Mouse (Mus musculus) CH12.LX (cell line): Measurements from ENCODE around the gene Fam102b. TPM values are rescaled to one million over a fixed set of nuclear protein-coding genes. Genes with fewer than 3 reads are reported as not detected.

Experiments used
- DNase-seq: peaks from one replicate; pipeline ENCODE4 v3.0.0-alpha.2; 2013; ENCODE audit errors: extremely low read depth
- H3K27ac ChIP-seq: 2 replicates; pipeline ENCODE4 v1.5.1; 2012; ENCODE audit warnings: low read depth, mild to moderate bottlenecking, control low read depth, moderate library complexity; ENCODE audit not compliant: insufficient read depth
- H3K27me3 ChIP-seq: replicated peaks from 2 replicates; pipeline ENCODE3; 2012; ENCODE audit warnings: inconsistent platforms
- H3K36me3 ChIP-seq, 2 experiments: replicated peaks in 1 of 2; 2 replicates each; pipeline versions ENCODE3 to v1.6.1; 2012; ENCODE audit warnings: inconsistent platforms in 1 of 2, low read length in 1 of 2, mild to moderate bottlenecking in 1 of 2, mixed read lengths in 1 of 2, moderate library complexity in 1 of 2; ENCODE audit not compliant: control insufficient read depth in 1 of 2, insufficient read depth in 1 of 2
- H3K4me1 ChIP-seq, 2 experiments: 2 replicates each; pipeline ENCODE4 v1.6.1; 2012; ENCODE audit warnings: inconsistent platforms in 1 of 2, moderate library complexity in 1 of 2; ENCODE audit not compliant: insufficient read depth in 2 of 2, control insufficient read depth in 1 of 2
- H3K4me2 ChIP-seq: 2 replicates; pipeline ENCODE4 v1.6.1; 2012; ENCODE audit warnings: low read depth, mild to moderate bottlenecking, control low read depth; ENCODE audit not compliant: poor library complexity, insufficient read depth, severe bottlenecking
- H3K4me3 ChIP-seq, 3 experiments: fragments of 150-350 bp in 1 of 3; sonication (generic) in 1 of 3; replicated peaks in 1 of 3; 2 replicates each; pipeline versions ENCODE3 to v1.5.1; 2011 to 2012; ENCODE audit warnings: low read depth in 2 of 3, low read length in 2 of 3, mild to moderate bottlenecking in 2 of 3, moderate library complexity in 2 of 3, control low read depth in 1 of 3, improper control_type of control experiment in 1 of 3, inconsistent platforms in 1 of 3, mixed read lengths in 1 of 3; ENCODE audit not compliant: poor library complexity in 1 of 3
- H3K79me2 ChIP-seq: replicated peaks from 2 replicates; pipeline ENCODE4 v1.6.1; 2012; ENCODE audit warnings: mild to moderate bottlenecking, moderate library complexity; ENCODE audit not compliant: control insufficient read depth, poor library complexity, insufficient read depth, severe bottlenecking; ENCODE audit errors: extremely low read depth
- H3K9ac ChIP-seq: 2 replicates; pipeline ENCODE4 v1.6.1; 2012; ENCODE audit warnings: low read depth, mild to moderate bottlenecking, control low read depth, moderate library complexity; ENCODE audit not compliant: insufficient read depth
- H3K9me3 ChIP-seq: replicated peaks from 2 replicates; pipeline ENCODE3; 2012; ENCODE audit warnings: low read length, inconsistent platforms, mixed read lengths
- CHD1 ChIP-seq: IDR thresholded peaks from 2 replicates; pipeline ENCODE4 v1.6.1; 2012; ENCODE audit warnings: low read depth, low read length, improper control_type of control experiment, inconsistent platforms
- CTCF ChIP-seq, 2 experiments: IDR thresholded peaks in 1 of 2; conservative IDR thresholded peaks in 1 of 2; 2 replicates each; pipeline ENCODE4 v1.5.1; 2011 to 2012; ENCODE audit warnings: low read depth in 2 of 2, low read length in 2 of 2, improper control_type of control experiment in 1 of 2, inconsistent platforms in 1 of 2, mild to moderate bottlenecking in 1 of 2, moderate library complexity in 1 of 2
- ELF1 ChIP-seq: IDR thresholded peaks from 2 replicates; pipeline ENCODE4 v1.6.1; 2014; ENCODE audit warnings: low read depth, mild to moderate bottlenecking, inconsistent platforms, low read length, improper control_type of control experiment
- JUN ChIP-seq: IDR thresholded peaks from 2 replicates; pipeline ENCODE4 v1.6.1; 2011; ENCODE audit warnings: low read depth, mild to moderate bottlenecking, low read length, improper control_type of control experiment, moderate library complexity; ENCODE audit not compliant: insufficient read depth
- MEF2A ChIP-seq: IDR thresholded peaks from 2 replicates; pipeline ENCODE4 v1.6.1; 2014; ENCODE audit warnings: low read depth, mild to moderate bottlenecking, inconsistent platforms, low read length, improper control_type of control experiment, borderline replicate concordance
- POLR2AphosphoS2 ChIP-seq: IDR thresholded peaks from 2 replicates; pipeline ENCODE4 v1.6.1; 2011; ENCODE audit warnings: low read depth, low read length, improper control_type of control experiment
- TBP ChIP-seq: conservative IDR thresholded peaks from 2 replicates; pipeline ENCODE4 v1.6.1; 2011; ENCODE audit warnings: low read depth, low read length, improper control_type of control experiment
- TCF12 ChIP-seq: IDR thresholded peaks from 2 replicates; pipeline ENCODE4 v1.6.1; 2014; ENCODE audit warnings: low read depth, mild to moderate bottlenecking, inconsistent platforms, low read length, improper control_type of control experiment
- UBTF ChIP-seq: IDR thresholded peaks from 2 replicates; pipeline ENCODE4 v1.6.1; 2012; ENCODE audit warnings: low read depth, mild to moderate bottlenecking, inconsistent platforms, low read length, improper control_type of control experiment, moderate library complexity
- USF1 ChIP-seq: IDR thresholded peaks from 2 replicates; pipeline ENCODE4 v1.6.1; 2014; ENCODE audit warnings: low read depth, mild to moderate bottlenecking, inconsistent platforms, low read length, improper control_type of control experiment
- dilution Hi-C: fragments of 300-500 bp; cut with MboI; formaldehyde crosslinking; loops from 2 replicates; pipeline ENCODE4 v1.14.3; 2020; ENCODE audit warnings: low sequenced_read_pairs; ENCODE audit not compliant: extremely low pct_unique_long_range_greater_than_20kb, extremely low pct_ligation_motif_present
- in situ Hi-C: fragments of 300-500 bp; cut with MboI; formaldehyde crosslinking; loops from 3 replicates; pipeline ENCODE4 v1.14.3; 2019; ENCODE audit warnings: low sequenced_read_pairs, low pct_ligation_motif_present, low pct_unique_long_range_greater_than_20kb, mixed read lengths
- polyA plus RNA-seq: library from polyadenylated mRNA; unstranded; fragments of >175 nt; gene quantifications from 2 replicates; pipeline ENCODE4 v1.2.1, GENCODE M21; 2012; ENCODE audit warnings: low read depth; ENCODE audit not compliant: insufficient read length
- total RNA-seq, 2 experiments: library from RNA; depleted of rRNA; stranded (reverse); fragments of 300-350 nt in 1 of 2; fragments of >200 nt in 1 of 2; gene quantifications; 2 replicates each; pipeline ENCODE4 v1.2.3; 2012 to 2014

Gene Fam102b
- total and polyA plus RNA-seq, 3 experiments: 2.8 to 6.2 (median 4.3) TPM

GRCm38 (mm10) chr3:108966051-108966450, 61.4 kb downstream of the Fam102b start:
- no peaks in the 10 kb centered on the region for H3K4me1 ChIP-seq
- dilution Hi-C loops: no loop called here

GRCm38 (mm10) chr3:108964361-108965044, 62.9 kb downstream of the Fam102b start:
- no peak overlapping the region for H3K4me2 ChIP-seq
- TF ChIP-seq ELF1 (no peak), CTCF (conservative IDR thresholded peaks at IDR 0.05 in 1 of 2, IDR thresholded peaks at IDR 0.05 in 1 of 2; ENCODE audit: low read depth in 2 of 2, low read length in 2 of 2) (peak in 1 of 2 experiments; percentile 38; a peak in 3 of 4 replicates), POLR2AphosphoS2 (no peak)
- TF ChIP-seq, all 38 proteins: peak for 1
- Histone ChIP-seq H3K27ac (no peak overlapping the region), H3K9me3 (no peaks in the 10 kb centered on the region), H3K36me3 (no peaks in the 10 kb centered on the region), H3K9ac (no peak overlapping the region), H3K4me1 (no peaks in the 10 kb centered on the region), H3K27me3 (no peaks in the 10 kb centered on the region), H3K4me3 (no peak overlapping the region), H3K79me2 (no peaks in the 10 kb centered on the region)
- dilution Hi-C loops: no loop called here
- in situ Hi-C loops: no loop called here
- DNase-seq: peak; percentile 5

More at GRCm38 (mm10) chr3:108966051-108966450, 61.4 kb downstream of the Fam102b start:
- no peak for DNase-seq
- Histone ChIP-seq H3K36me3 (peaks cover 0 to 2% of the 10 kb centered on the region in 2 experiments), H3K27ac (no peak overlapping the region), H3K4me2 (no peak overlapping the region), H3K9ac (no peak overlapping the region), H3K4me3 (no peak overlapping the region), H3K79me2 (no peaks in the 10 kb centered on the region), H3K9me3 (no peaks in the 10 kb centered on the region), H3K27me3 (no peaks in the 10 kb centered on the region)
- TF ChIP-seq MEF2A: no peak
- no peak for TF ChIP-seq CHD1
- in situ Hi-C loops: no loop called here

GRCm38 (mm10) chr3:108963776-108964175, 63.6 kb downstream of the Fam102b start:
- Histone ChIP-seq H3K9me3 (no peaks in the 10 kb centered on the region), H3K4me1 (no peaks in the 10 kb centered on the region), H3K27me3 (no peaks in the 10 kb centered on the region), H3K4me3 (no peak overlapping the region), H3K27ac (no peak overlapping the region), H3K79me2 (no peaks in the 10 kb centered on the region), H3K9ac (no peak overlapping the region)
- in situ Hi-C loops: no loop called here
- TF ChIP-seq USF1 (no peak), MEF2A (no peak), TBP (no peak), JUN (no peak), UBTF (no peak), POLR2AphosphoS2 (no peak), TCF12 (no peak)
- TF ChIP-seq, all 38 proteins: peak for 0
- Histone ChIP-seq H3K36me3 (no peaks in the 10 kb centered on the region), H3K4me2 (no peak overlapping the region)
- dilution Hi-C loops: no loop called here
- no peak for DNase-seq
